Mouse (Mus musculus): ENCODE results near the gene Psmb11. TPM values are rescaled to one million over a fixed set of nuclear protein-coding genes. Genes with fewer than 3 reads are reported as not detected.

Gene Psmb11
- total RNA-seq, 2 experiments from 2014 or later = 0.22 to 0.28 TPM

GRCm38 (mm10) chr14:54583681-54584338 lies 37.4 kb upstream of the Psmb11 start:
- Histone ChIP-seq H3K27ac (no peak overlapping the region), H3K4me3 (no peak overlapping the region)
- TF ChIP-seq CTCF (conservative IDR thresholded peaks at IDR 0.05) = peak; percentile 78
- DNase-seq (ENCODE audit: low spot score in 2 of 2) = peak in 1 of 2 experiments; percentile 73

- TF ChIP-seq CTCF (conservative IDR thresholded peaks at IDR 0.05) = no peak
- H3K27ac ChIP-seq = no peak overlapping the region
Observed at GRCm38 (mm10) chr14:54591056-54591455, 30.2 kb upstream of the Psmb11 start.

GRCm38 (mm10) chr14:54592319-54592934 lies 28.8 kb upstream of the Psmb11 start:
- no peak for TF ChIP-seq CTCF (conservative IDR thresholded peaks at IDR 0.05)
- peak overlapping the region; percentile 55 for H3K27ac ChIP-seq
- H3K4me3 ChIP-seq = no peak overlapping the region
- DNase-seq (ENCODE audit: low spot score in 2 of 2) = no peak

More at GRCm38 (mm10) chr14:54591056-54591455, 30.2 kb upstream of the Psmb11 start:
- no peak for DNase-seq (ENCODE audit: low spot score in 2 of 2)
- H3K4me3 ChIP-seq = no peak overlapping the region

GRCm38 (mm10) chr14:54594055-54594454 lies 27.2 kb upstream of the Psmb11 start:
- peak; percentile 57 for TF ChIP-seq CTCF (conservative IDR thresholded peaks at IDR 0.05)
- peak overlapping the region; percentile 84; the same call in 1 of the 2 replicates for H3K27ac ChIP-seq
- no peak overlapping the region for H3K4me3 ChIP-seq
- no peak for DNase-seq (ENCODE audit: low spot score in 2 of 2)

GRCm38 (mm10) chr14:54594631-54595414 lies 26.4 kb upstream of the Psmb11 start:
- DNase-seq (ENCODE audit: low spot score in 2 of 2) = no peak
- TF ChIP-seq CTCF (conservative IDR thresholded peaks at IDR 0.05) = no peak
- H3K27ac ChIP-seq = peak overlapping the region; percentile 84
- H3K4me3 ChIP-seq = peak overlapping the region; percentile 34

GRCm38 (mm10) chr14:54597084-54597483 lies 24.1 kb upstream of the Psmb11 start:
- DNase-seq (ENCODE audit: low spot score in 2 of 2) = no peak
- H3K27ac ChIP-seq = no peak overlapping the region
- H3K4me3 ChIP-seq = no peak overlapping the region
- peak; percentile 67 for TF ChIP-seq CTCF (conservative IDR thresholded peaks at IDR 0.05)

GRCm38 (mm10) chr14:54601601-54602000 lies 19.6 kb upstream of the Psmb11 start:
- no peak for TF ChIP-seq CTCF (conservative IDR thresholded peaks at IDR 0.05)
- Histone ChIP-seq H3K4me3 (no peak overlapping the region), H3K27ac (no peak overlapping the region)
- no peak for DNase-seq (ENCODE audit: low spot score in 2 of 2)

- DNase-seq (ENCODE audit: low spot score in 2 of 2) = no peak
- Histone ChIP-seq H3K27ac (peak overlapping the region; percentile 97), H3K4me3 (peak overlapping the region; percentile 75)
- no peak for TF ChIP-seq CTCF (conservative IDR thresholded peaks at IDR 0.05)
Observed at GRCm38 (mm10) chr14:54602613-54603012, 18.6 kb upstream of the Psmb11 start.

GRCm38 (mm10) chr14:54603038-54603654 lies 18.1 kb upstream of the Psmb11 start:
- TF ChIP-seq CTCF (conservative IDR thresholded peaks at IDR 0.05) = 0 out of 2 replicates have a peak, but pooled peaks have one; percentile 17
- H3K4me3 ChIP-seq = peak overlapping the region; percentile 75
- DNase-seq (ENCODE audit: low spot score in 2 of 2) = peak; percentile 95 to 97
- H3K27ac ChIP-seq = peak overlapping the region; percentile 97

GRCm38 (mm10) chr14:54603686-54604085 lies 17.5 kb upstream of the Psmb11 start:
- Histone ChIP-seq H3K4me3 (peak overlapping the region; percentile 46), H3K27ac (peak overlapping the region; percentile 97)
- no peak for TF ChIP-seq CTCF (conservative IDR thresholded peaks at IDR 0.05)
- DNase-seq (ENCODE audit: low spot score in 2 of 2) = no peak

GRCm38 (mm10) chr14:54605752-54606321 lies 15.4 kb upstream of the Psmb11 start, which contains the start of gene 4931414P19Rik:
Gene 4931414P19Rik (minus strand): TSS chr14:54605993.
- peak; percentile 58 to 69 for DNase-seq (ENCODE audit: low spot score in 2 of 2)
- TF ChIP-seq CTCF (conservative IDR thresholded peaks at IDR 0.05) = no peak
- Histone ChIP-seq H3K4me3 (peak within 1 kb of the TSS; percentile 56), H3K27ac (peak within 1 kb of the TSS; percentile 85)

GRCm38 (mm10) chr14:54607226-54607625 lies 14.0 kb upstream of the Psmb11 start:
- DNase-seq (ENCODE audit: low spot score in 2 of 2) = no peak
- Histone ChIP-seq H3K27ac (peak overlapping the region; percentile 51; the same call in 1 of the 2 replicates), H3K4me3 (no peak overlapping the region)
- TF ChIP-seq CTCF (conservative IDR thresholded peaks at IDR 0.05) = no peak
